Mouse (Mus musculus): ENCODE data around the gene Snx33. TPM values are rescaled to one million over a fixed set of nuclear protein-coding genes. Genes with fewer than 3 reads are reported as not detected.

Gene Snx33
- total and polyA plus RNA-seq, 2 experiments from 2014 or later = 1.3 to 5.8 TPM

DNA sequence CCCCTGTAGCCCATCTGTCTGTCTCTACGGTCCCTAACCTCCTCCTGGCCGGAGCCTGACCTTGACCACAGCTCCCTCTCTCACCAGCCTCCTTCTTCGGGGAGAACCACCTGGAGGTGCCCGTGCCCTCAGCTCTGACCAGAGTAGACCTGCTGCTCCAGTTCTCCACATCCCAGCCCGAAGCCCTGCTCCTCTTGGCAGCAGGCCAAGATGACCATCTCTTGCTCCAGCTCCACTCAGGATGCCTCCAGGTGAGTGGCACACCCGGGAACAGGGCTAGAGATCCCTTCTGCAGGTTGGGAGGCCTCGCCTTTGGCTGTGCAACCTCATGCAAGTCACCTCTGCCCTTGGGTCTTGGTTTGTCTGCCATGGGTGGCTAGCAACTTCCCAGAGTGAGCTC, 44.7 kb downstream of the Snx33 start:
- no peaks in the 10 kb centered on the region for H3K4me1 ChIP-seq (ENCODE audit: insufficient read depth)
- 82% methylated on average over 7 of the region's 7 CpGs for WGBS

GRCm38 (mm10) chr9:56882818-56883217, 45.4 kb downstream of the Snx33 start:
- DNase-seq = no peak
- Histone ChIP-seq H3K4me3 (ENCODE audit: low read depth, low read length) (no peak overlapping the region), H3K9ac (no peak overlapping the region), H3K9me3 (ENCODE audit: low read length) (no peaks in the 10 kb centered on the region), H3K27ac (ENCODE audit: low read depth, low read length) (no peak overlapping the region), H3K4me2 (ENCODE audit: low read depth) (no peak overlapping the region), H3K4me1 (ENCODE audit: insufficient read depth) (no peaks in the 10 kb centered on the region), H3K36me3 (ENCODE audit: insufficient read depth) (no peaks in the 10 kb centered on the region), H3K27me3 (ENCODE audit: insufficient read depth, low read length) (no peaks in the 10 kb centered on the region)
- ATAC-seq = no peak
- WGBS = 77% methylated on average over 12 of the region's 12 CpGs
- no peak for TF ChIP-seq CTCF (IDR thresholded peaks at IDR 0.05; ENCODE audit: low read depth)

More for the DNA sequence above, 44.7 kb downstream of the Snx33 start:
- ATAC-seq = no peak
- Histone ChIP-seq H3K36me3 (ENCODE audit: insufficient read depth) (no peaks in the 10 kb centered on the region), H3K27ac (ENCODE audit: low read depth, low read length) (no peak overlapping the region), H3K4me3 (ENCODE audit: low read depth, low read length) (no peak overlapping the region), H3K4me2 (ENCODE audit: low read depth) (no peak overlapping the region), H3K27me3 (ENCODE audit: insufficient read depth, low read length) (no peaks in the 10 kb centered on the region), H3K9me3 (ENCODE audit: low read length) (no peaks in the 10 kb centered on the region), H3K9ac (no peak overlapping the region)
- no peak for DNase-seq
- TF ChIP-seq CTCF (IDR thresholded peaks at IDR 0.05; ENCODE audit: low read depth) = no peak

- WGBS = 65% methylated on average over 4 of the region's 4 CpGs
- Histone ChIP-seq H3K27me3 (ENCODE audit: insufficient read depth, low read length) (no peaks in the 10 kb centered on the region), H3K9ac (no peak overlapping the region), H3K9me3 (ENCODE audit: low read length) (no peaks in the 10 kb centered on the region), H3K27ac (ENCODE audit: low read depth, low read length) (no peak overlapping the region), H3K4me3 (ENCODE audit: low read depth, low read length) (no peak overlapping the region), H3K36me3 (ENCODE audit: insufficient read depth) (no peaks in the 10 kb centered on the region), H3K4me2 (ENCODE audit: low read depth) (no peak overlapping the region), H3K4me1 (ENCODE audit: insufficient read depth) (no peaks in the 10 kb centered on the region)
- ATAC-seq (no peak), DNase-seq (no peak)
- TF ChIP-seq CTCF (IDR thresholded peaks at IDR 0.05; ENCODE audit: low read depth) = no peak
Observed at GRCm38 (mm10) chr9:56882283-56882682, 45.9 kb downstream of the Snx33 start.

GRCm38 (mm10) chr9:56881539-56882082, 46.6 kb downstream of the Snx33 start:
- Histone ChIP-seq H3K9me3 (ENCODE audit: low read length) (no peaks in the 10 kb centered on the region), H3K4me1 (ENCODE audit: insufficient read depth) (no peaks in the 10 kb centered on the region), H3K4me2 (ENCODE audit: low read depth) (no peak overlapping the region), H3K9ac (no peak overlapping the region), H3K27ac (ENCODE audit: low read depth, low read length) (peak overlapping the region; percentile 3; the same call in 1 of the 2 replicates), H3K36me3 (ENCODE audit: insufficient read depth) (no peaks in the 10 kb centered on the region), H3K27me3 (ENCODE audit: insufficient read depth, low read length) (no peaks in the 10 kb centered on the region), H3K4me3 (ENCODE audit: low read depth, low read length) (no peak overlapping the region)
- no peak for DNase-seq
- ATAC-seq = peak; percentile 63
- 83% methylated on average over 3 of the region's 3 CpGs for WGBS
- TF ChIP-seq CTCF (IDR thresholded peaks at IDR 0.05; ENCODE audit: low read depth) = no peak

DNA sequence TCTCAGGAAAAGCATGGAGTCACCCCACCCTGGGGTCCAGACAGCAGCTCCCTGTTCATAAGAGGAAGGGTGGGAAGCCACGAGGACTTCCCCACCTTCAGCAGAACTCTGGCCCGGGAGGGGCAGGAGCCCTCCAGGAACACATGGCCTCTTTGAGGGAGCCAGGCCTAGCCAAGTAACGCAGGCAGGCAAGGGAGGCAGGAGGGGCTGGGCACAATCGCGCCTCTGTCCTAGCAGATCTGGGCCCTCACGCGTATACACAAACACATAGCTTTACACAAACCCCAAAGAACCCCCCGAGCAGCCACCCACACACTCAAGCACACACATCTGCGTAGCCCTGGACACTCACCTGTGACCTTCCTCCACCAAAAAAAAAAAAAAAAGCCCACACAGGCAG, 47.4 kb downstream of the Snx33 start:
- no peak overlapping the region for H3K9ac ChIP-seq
- ATAC-seq (peak; percentile 47), DNase-seq (no peak)
- no peaks in the 10 kb centered on the region for H3K27me3 ChIP-seq (ENCODE audit: insufficient read depth, low read length)
- H3K36me3 ChIP-seq (ENCODE audit: insufficient read depth) = no peaks in the 10 kb centered on the region
- no peaks in the 10 kb centered on the region for H3K4me1 ChIP-seq (ENCODE audit: insufficient read depth)
- no peak overlapping the region for H3K4me3 ChIP-seq (ENCODE audit: low read depth, low read length)
- TF ChIP-seq CTCF (IDR thresholded peaks at IDR 0.05; ENCODE audit: low read depth) = no peak
- no peak overlapping the region for H3K4me2 ChIP-seq (ENCODE audit: low read depth)
- no peaks in the 10 kb centered on the region for H3K9me3 ChIP-seq (ENCODE audit: low read length)
- no peak overlapping the region; the same call in 1 of the 2 replicates for H3K27ac ChIP-seq (ENCODE audit: low read depth, low read length)
- 58% methylated on average over 9 of the region's 9 CpGs for WGBS

- Histone ChIP-seq H3K4me1 (ENCODE audit: insufficient read depth) (no peaks in the 10 kb centered on the region), H3K36me3 (ENCODE audit: insufficient read depth) (no peaks in the 10 kb centered on the region), H3K27ac (ENCODE audit: low read depth, low read length) (no peak overlapping the region), H3K9ac (no peak overlapping the region), H3K27me3 (ENCODE audit: insufficient read depth, low read length) (no peaks in the 10 kb centered on the region), H3K9me3 (ENCODE audit: low read length) (no peaks in the 10 kb centered on the region), H3K4me3 (ENCODE audit: low read depth, low read length) (no peak overlapping the region), H3K4me2 (ENCODE audit: low read depth) (no peak overlapping the region)
- no peak for TF ChIP-seq CTCF (IDR thresholded peaks at IDR 0.05; ENCODE audit: low read depth)
- 83% methylated on average over 5 of the region's 5 CpGs for WGBS
- ATAC-seq (no peak; the same call in 1 of the 2 replicates), DNase-seq (no peak)
Observed at GRCm38 (mm10) chr9:56877284-56877683, 50.9 kb downstream of the Snx33 start.

GRCm38 (mm10) chr9:56876784-56877183, 51.4 kb downstream of the Snx33 start:
- no peak for TF ChIP-seq CTCF (IDR thresholded peaks at IDR 0.05; ENCODE audit: low read depth)
- Histone ChIP-seq H3K4me3 (ENCODE audit: low read depth, low read length) (no peak overlapping the region), H3K9ac (no peak overlapping the region), H3K4me1 (ENCODE audit: insufficient read depth) (no peaks in the 10 kb centered on the region), H3K4me2 (ENCODE audit: low read depth) (no peak overlapping the region), H3K9me3 (ENCODE audit: low read length) (no peaks in the 10 kb centered on the region), H3K27me3 (ENCODE audit: insufficient read depth, low read length) (no peaks in the 10 kb centered on the region), H3K27ac (ENCODE audit: low read depth, low read length) (no peak overlapping the region), H3K36me3 (ENCODE audit: insufficient read depth) (no peaks in the 10 kb centered on the region)
- ATAC-seq = 0 out of 2 replicates have a peak, but pooled peaks have one; percentile 17
- DNase-seq = no peak
- WGBS = 50% methylated on average over 9 of the region's 9 CpGs

All from forebrain, postnatal 0 days (tissue).